Mouse (Mus musculus) liver, embryonic 16.5 days (tissue): ENCODE results near the gene Ehd1. TPM values are rescaled to one million over a fixed set of nuclear protein-coding genes. Genes with fewer than 3 reads are reported as not detected.

Source experiments
- ATAC-seq: fragments of 200-750 bp; cut with Nextera tagmentation; 2 replicates; pipeline ENCODE4 v1.8.0; 2017; ENCODE audit warnings: low read depth, mild to moderate bottlenecking, moderate number of reproducible peaks, moderate library complexity
- H3K27ac ChIP-seq: fragments of 300-500 bp; sonication (generic); 2 replicates; pipeline ENCODE4 v1.5.1; 2014; ENCODE audit warnings: mild to moderate bottlenecking, low read length
- H3K27me3 ChIP-seq: fragments of 300-500 bp; sonication (generic); 2 replicates; pipeline ENCODE4 v1.6.1; 2014; ENCODE audit warnings: low read depth, low read length, mixed read lengths; ENCODE audit not compliant: control insufficient read depth, insufficient read depth
- H3K36me3 ChIP-seq: fragments of 300-500 bp; sonication (generic); 2 replicates; pipeline ENCODE4 v1.6.1; 2014; ENCODE audit warnings: mild to moderate bottlenecking; ENCODE audit not compliant: control insufficient read depth, insufficient read depth
- H3K4me1 ChIP-seq: fragments of 300-500 bp; sonication (generic); 2 replicates; pipeline ENCODE4 v1.6.1; 2014; ENCODE audit warnings: low read depth, low read length, mixed read lengths; ENCODE audit not compliant: control insufficient read depth
- H3K4me2 ChIP-seq: fragments of 300-500 bp; sonication (generic); 2 replicates; pipeline ENCODE4 v1.6.1; 2014; ENCODE audit warnings: low read depth, low read length, mixed read lengths
- H3K4me3 ChIP-seq: fragments of 300-500 bp; sonication (generic); 2 replicates; pipeline ENCODE4 v1.5.1; 2014; ENCODE audit warnings: low read depth, mild to moderate bottlenecking, low read length
- H3K9ac ChIP-seq: fragments of 300-500 bp; sonication (generic); 2 replicates; pipeline ENCODE4 v1.6.1; 2014; ENCODE audit warnings: low read depth, low read length
- H3K9me3 ChIP-seq: fragments of 300-500 bp; sonication (generic); replicated peaks from 2 replicates; pipeline ENCODE4 v1.6.1; 2016; ENCODE audit warnings: low read length; ENCODE audit not compliant: control insufficient read depth
- WGBS: fragments of 180-500 bp; shearing (Covaris S2); extraction: QIAGEN DNeasy Blood & Tissue Kit; methylation state at CpG from one replicate; pipeline ENCODE4 v1.1.7; 2014; ENCODE audit not compliant: insufficient replicate concordance; 5-methylcytosine and 5-hydroxymethylcytosine counted together
- polyA plus RNA-seq: library from polyadenylated mRNA; unstranded; fragments of >200 nt; fragmentation: Nextera tagmentation; extraction: Ambion mirVana; gene quantifications from 2 replicates; pipeline ENCODE4 v1.2.1, GENCODE M21; 2015

Gene Ehd1
- polyA plus RNA-seq, 1 experiment from 2014 or later, result 68.6 TPM

- Histone ChIP-seq H3K36me3 (peaks cover 27% of the 10 kb centered on the region), H3K9me3 (no peaks in the 10 kb centered on the region), H3K4me2 (peak overlapping the region; percentile 28), H3K27ac (peak overlapping the region; percentile 88), H3K4me3 (no peak overlapping the region), H3K9ac (peak overlapping the region; percentile 49), H3K27me3 (no peaks in the 10 kb centered on the region), H3K4me1 (peaks cover 65% of the 10 kb centered on the region)
- WGBS, result 38% methylated on average over 10 of the region's 10 CpGs
- ATAC-seq, result peak; percentile 83
Observed at GRCm38 (mm10) chr19:6291117-6291781, 14.7 kb downstream of the Ehd1 start.

GRCm38 (mm10) chr19:6292262-6292661 is 15.7 kb downstream of the Ehd1 start:
- ATAC-seq, result no peak
- Histone ChIP-seq H3K4me1 (peaks cover 65% of the 10 kb centered on the region), H3K4me2 (no peak overlapping the region), H3K9ac (no peak overlapping the region), H3K4me3 (no peak overlapping the region), H3K36me3 (peaks cover 29% of the 10 kb centered on the region), H3K27me3 (no peaks in the 10 kb centered on the region), H3K9me3 (no peaks in the 10 kb centered on the region), H3K27ac (peak overlapping the region; percentile 88)
- 81% methylated on average over 5 of the region's 5 CpGs for WGBS

- H3K27ac ChIP-seq, result no peak overlapping the region
- H3K4me3 ChIP-seq, result no peak overlapping the region
- WGBS, result 87% methylated on average over 17 of the region's 17 CpGs
- H3K36me3 ChIP-seq, result peaks cover 36% of the 10 kb centered on the region
- H3K27me3 ChIP-seq, result no peaks in the 10 kb centered on the region
- no peak for ATAC-seq
- no peaks in the 10 kb centered on the region for H3K9me3 ChIP-seq
- H3K4me2 ChIP-seq, result no peak overlapping the region
- H3K9ac ChIP-seq, result no peak overlapping the region
- H3K4me1 ChIP-seq, result peaks cover 68% of the 10 kb centered on the region
Observed at GRCm38 (mm10) chr19:6294301-6294700, 17.8 kb downstream of the Ehd1 start.

GRCm38 (mm10) chr19:6296551-6297210 is 20.2 kb downstream of the Ehd1 start:
- ATAC-seq, result peak; percentile 40
- H3K4me3 ChIP-seq, result no peak overlapping the region
- H3K4me1 ChIP-seq, result peaks cover 69% of the 10 kb centered on the region
- WGBS, result 65% methylated on average over 5 of the region's 5 CpGs
- 0 out of 2 replicates have a peak overlapping the region, but pooled peaks have one; percentile 25 for H3K4me2 ChIP-seq
- H3K27ac ChIP-seq, result peak overlapping the region; percentile 89
- H3K9me3 ChIP-seq, result no peaks in the 10 kb centered on the region
- H3K36me3 ChIP-seq, result peaks cover 35% of the 10 kb centered on the region
- H3K9ac ChIP-seq, result peak overlapping the region; percentile 34
- H3K27me3 ChIP-seq, result no peaks in the 10 kb centered on the region

GRCm38 (mm10) chr19:6297641-6298040 is 21.1 kb downstream of the Ehd1 start:
- Histone ChIP-seq H3K27ac (peak overlapping the region; percentile 89), H3K4me2 (peak overlapping the region; percentile 25), H3K4me1 (peaks cover 71% of the 10 kb centered on the region), H3K9me3 (no peaks in the 10 kb centered on the region), H3K9ac (peak overlapping the region; percentile 44), H3K36me3 (peaks cover 35% of the 10 kb centered on the region), H3K4me3 (no peak overlapping the region; the same call in 1 of the 2 replicates), H3K27me3 (no peaks in the 10 kb centered on the region)
- ATAC-seq, result peak; percentile 68
- WGBS, result 43% methylated on average over 9 of the region's 9 CpGs

- WGBS, result 64% methylated on average over 4 of the region's 4 CpGs
- Histone ChIP-seq H3K9me3 (no peaks in the 10 kb centered on the region), H3K27ac (peak overlapping the region; percentile 96), H3K4me2 (no peak overlapping the region), H3K36me3 (peaks cover 35% of the 10 kb centered on the region), H3K4me3 (no peak overlapping the region), H3K9ac (peak overlapping the region; percentile 44; the same call in 1 of the 2 replicates), H3K27me3 (no peaks in the 10 kb centered on the region), H3K4me1 (peaks cover 84% of the 10 kb centered on the region)
- no peak for ATAC-seq
Observed at GRCm38 (mm10) chr19:6299003-6299402, 22.5 kb downstream of the Ehd1 start.

GRCm38 (mm10) chr19:6299450-6300267 is 23.1 kb downstream of the Ehd1 start:
- 42% methylated on average over 7 of the region's 7 CpGs for WGBS
- Histone ChIP-seq H3K27ac (peak overlapping the region; percentile 96), H3K4me1 (peaks cover 90% of the 10 kb centered on the region), H3K36me3 (peaks cover 30% of the 10 kb centered on the region), H3K4me3 (peak overlapping the region; percentile 5), H3K27me3 (no peaks in the 10 kb centered on the region), H3K9ac (peak overlapping the region; percentile 44), H3K4me2 (peak overlapping the region; percentile 41), H3K9me3 (no peaks in the 10 kb centered on the region)
- no peak for ATAC-seq

GRCm38 (mm10) chr19:6300402-6300841 is 23.9 kb downstream of the Ehd1 start:
- H3K9me3 ChIP-seq, result no peaks in the 10 kb centered on the region
- peaks cover 90% of the 10 kb centered on the region for H3K4me1 ChIP-seq
- H3K4me2 ChIP-seq, result peak overlapping the region; percentile 41
- peak overlapping the region; percentile 96 for H3K27ac ChIP-seq
- peak overlapping the region; percentile 5 for H3K4me3 ChIP-seq
- ATAC-seq, result peak; percentile 76
- WGBS, result 26% methylated on average over 7 of the region's 7 CpGs
- H3K9ac ChIP-seq, result peak overlapping the region; percentile 44
- no peaks in the 10 kb centered on the region for H3K27me3 ChIP-seq
- peaks cover 23% of the 10 kb centered on the region for H3K36me3 ChIP-seq
